Mouse (Mus musculus) olfactory bulb, adult 2 months (tissue): ENCODE results near the gene Gjb2.

Source experiments
- CTCF ChIP-seq: fragments of 200-500 bp; IDR thresholded peaks from 2 replicates; pipeline ENCODE4 v1.5.1; 2012; ENCODE audit warnings: low read depth, mild to moderate bottlenecking, low read length, moderate library complexity; ENCODE audit not compliant: insufficient read depth
- POLR2A ChIP-seq: fragments of 200-500 bp; IDR thresholded peaks from 2 replicates; pipeline ENCODE4 v1.6.1; 2012; ENCODE audit warnings: mild to moderate bottlenecking, low read depth, low read length, moderate library complexity; ENCODE audit not compliant: insufficient read depth

GRCm38 (mm10) chr14:57103711-57104105, 794 bp downstream of the Gjb2 start:
- no peak for TF ChIP-seq CTCF
- no peak for TF ChIP-seq POLR2A
